Mouse (Mus musculus): ENCODE measurements around the gene Tom1. TPM values are rescaled to one million over a fixed set of nuclear protein-coding genes. Genes with fewer than 3 reads are reported as not detected.
A peak's percentile ranks its signal among the peaks of the same experiment; 100 is the strongest.

Gene Tom1
- total and polyA plus RNA-seq, 2 experiments = 12.2 to 27.7 TPM

GRCm38 (mm10) chr8:75084382-75085064 is 51.0 kb downstream of the Tom1 start:
- Histone ChIP-seq H3K27ac (replicated peaks; ENCODE audit: insufficient read depth, low read depth, low read length) (peak overlapping the region; percentile 54; the same call in 1 of the 2 replicates), H3K79me2 (ENCODE audit: control insufficient read depth, insufficient read depth, low read length) (no peaks in the 10 kb centered on the region), H3K27me3 (ENCODE audit: control insufficient read depth, insufficient read depth, low read length) (no peaks in the 10 kb centered on the region), H3K9ac (ENCODE audit: low read depth, low read length) (no peak overlapping the region), H3K36me3 (ENCODE audit: control insufficient read depth, insufficient read depth, low read length) (no peaks in the 10 kb centered on the region), H3K4me3 (ENCODE audit: insufficient read depth, low read depth, low read length) (no peak overlapping the region), H3K4me1 (ENCODE audit: control insufficient read depth, insufficient read depth, low read length) (peaks cover 7% of the 10 kb centered on the region)
- DNase-seq (ENCODE audit: extremely low read depth, low read depth, low spot score) = no peak
- WGBS = 73% methylated on average over 3 of the region's 3 CpGs
- TF ChIP-seq CTCF (IDR thresholded peaks at IDR 0.05; ENCODE audit: low read depth, low read length) (no peak), POLR2A (IDR thresholded peaks at IDR 0.05; ENCODE audit: extremely low read depth, insufficient read depth, low read length) (no peak)

DNA sequence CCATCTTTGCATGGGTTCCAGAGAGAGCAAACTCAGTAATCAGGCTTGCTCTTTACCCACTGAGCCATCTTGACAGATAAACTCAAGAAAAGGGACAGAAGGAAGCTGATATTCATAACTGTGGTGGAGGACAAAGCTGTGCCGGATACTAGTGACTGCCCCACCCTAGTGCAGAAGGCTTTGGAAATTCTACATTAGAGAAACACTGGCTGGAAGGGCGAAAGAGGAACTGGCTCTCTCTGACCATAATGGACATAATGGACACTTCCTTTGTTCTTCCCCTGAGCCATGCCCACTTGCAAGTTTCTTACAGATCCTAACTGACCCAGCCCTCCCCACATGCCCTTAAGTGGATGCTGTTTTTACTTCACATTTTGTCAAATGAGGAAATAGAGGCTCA is 52.5 kb downstream of the Tom1 start:
- no peaks in the 10 kb centered on the region for H3K79me2 ChIP-seq (ENCODE audit: control insufficient read depth, insufficient read depth, low read length)
- DNase-seq (ENCODE audit: extremely low read depth, low read depth, low spot score) = peak; percentile 41
- H3K27ac ChIP-seq (replicated peaks; ENCODE audit: insufficient read depth, low read depth, low read length) = no peak overlapping the region
- no peak overlapping the region for H3K9ac ChIP-seq (ENCODE audit: low read depth, low read length)
- TF ChIP-seq CTCF (IDR thresholded peaks at IDR 0.05; ENCODE audit: low read depth, low read length) (no peak), POLR2A (IDR thresholded peaks at IDR 0.05; ENCODE audit: extremely low read depth, insufficient read depth, low read length) (no peak)
- no peaks in the 10 kb centered on the region for H3K27me3 ChIP-seq (ENCODE audit: control insufficient read depth, insufficient read depth, low read length)
- H3K4me3 ChIP-seq (ENCODE audit: insufficient read depth, low read depth, low read length) = no peak overlapping the region
- no peaks in the 10 kb centered on the region for H3K36me3 ChIP-seq (ENCODE audit: control insufficient read depth, insufficient read depth, low read length)
- WGBS = 64% methylated on average over 2 of the region's 2 CpGs
- H3K4me1 ChIP-seq (ENCODE audit: control insufficient read depth, insufficient read depth, low read length) = peaks cover 18% of the 10 kb centered on the region

DNA sequence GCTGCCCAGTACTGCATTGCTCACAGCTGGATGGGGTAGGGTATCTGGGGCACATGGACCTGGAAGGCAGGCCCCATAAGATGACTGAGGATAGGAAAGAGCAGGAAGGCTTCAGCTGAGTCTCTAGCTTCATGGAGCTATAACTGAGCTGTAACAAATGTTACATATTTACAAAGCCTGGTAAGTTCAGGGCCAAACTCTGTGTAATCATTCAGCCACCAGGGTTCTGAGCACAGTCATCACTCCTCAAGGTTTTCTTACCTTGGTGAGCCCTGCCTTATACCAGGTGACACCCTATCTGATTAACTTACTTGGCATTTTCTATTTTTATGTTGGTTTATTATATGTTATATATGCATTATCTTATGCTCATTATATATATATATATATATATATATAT is 53.6 kb downstream of the Tom1 start:
- Histone ChIP-seq H3K4me3 (ENCODE audit: insufficient read depth, low read depth, low read length) (no peak overlapping the region), H3K27me3 (ENCODE audit: control insufficient read depth, insufficient read depth, low read length) (no peaks in the 10 kb centered on the region), H3K4me1 (ENCODE audit: control insufficient read depth, insufficient read depth, low read length) (peaks cover 19% of the 10 kb centered on the region), H3K36me3 (ENCODE audit: control insufficient read depth, insufficient read depth, low read length) (no peaks in the 10 kb centered on the region), H3K27ac (replicated peaks; ENCODE audit: insufficient read depth, low read depth, low read length) (no peak overlapping the region), H3K79me2 (ENCODE audit: control insufficient read depth, insufficient read depth, low read length) (no peaks in the 10 kb centered on the region), H3K9ac (ENCODE audit: low read depth, low read length) (no peak overlapping the region)
- DNase-seq (ENCODE audit: extremely low read depth, low read depth, low spot score) = no peak
- TF ChIP-seq POLR2A (IDR thresholded peaks at IDR 0.05; ENCODE audit: extremely low read depth, insufficient read depth, low read length) (no peak), CTCF (IDR thresholded peaks at IDR 0.05; ENCODE audit: low read depth, low read length) (no peak)

DNA sequence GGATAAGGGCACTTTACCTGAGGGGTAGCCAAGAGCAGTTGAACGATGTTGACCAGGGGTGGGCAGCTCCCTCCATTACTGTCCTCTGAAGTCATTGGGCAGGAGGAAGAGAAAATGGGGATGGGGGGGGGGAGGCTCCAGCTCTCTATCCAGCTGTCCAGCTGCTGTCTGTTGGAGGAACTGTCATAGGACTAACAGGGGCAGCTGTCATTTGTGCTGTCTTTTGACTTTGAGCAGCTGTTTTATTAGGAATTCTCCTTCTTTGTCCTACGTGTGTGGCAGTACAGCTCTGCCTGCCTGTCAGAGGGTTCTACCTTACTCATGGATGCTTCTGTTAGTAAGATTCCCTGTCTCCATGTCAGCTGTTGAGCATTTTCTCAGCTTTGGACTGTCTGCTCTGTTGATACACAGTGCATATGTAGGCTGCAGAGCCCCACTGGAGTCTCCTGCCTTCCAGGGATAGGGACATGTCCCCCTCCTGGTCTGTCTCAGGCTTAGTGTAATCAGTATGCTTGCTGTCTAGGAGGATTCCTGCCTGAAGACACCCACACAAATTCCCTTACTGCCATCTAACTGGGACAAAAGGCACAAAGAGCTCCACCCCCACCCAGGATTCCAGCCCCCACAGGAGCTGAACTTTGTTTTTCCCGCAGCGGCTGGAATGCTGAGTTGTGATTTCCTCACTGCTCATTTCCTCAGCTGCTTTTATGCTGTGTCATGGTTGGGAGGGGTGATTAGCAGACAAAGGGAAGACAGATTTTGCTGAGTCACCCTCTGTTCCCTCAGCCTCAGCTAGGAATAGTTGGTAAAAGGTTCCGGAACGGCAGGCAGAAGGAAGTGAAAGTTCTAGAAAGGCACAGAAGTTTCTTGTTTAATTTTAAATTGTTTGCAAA is 55.7 kb downstream of the Tom1 start:
- WGBS = 11% methylated on average over 6 of the region's 6 CpGs
- no peak for TF ChIP-seq POLR2A (IDR thresholded peaks at IDR 0.05; ENCODE audit: extremely low read depth, insufficient read depth, low read length)
- no peak for TF ChIP-seq CTCF (IDR thresholded peaks at IDR 0.05; ENCODE audit: low read depth, low read length)
- DNase-seq (ENCODE audit: extremely low read depth, low read depth, low spot score) = peak; percentile 91
- Histone ChIP-seq H3K4me3 (ENCODE audit: insufficient read depth, low read depth, low read length) (no peak overlapping the region), H3K79me2 (ENCODE audit: control insufficient read depth, insufficient read depth, low read length) (no peaks in the 10 kb centered on the region), H3K27me3 (ENCODE audit: control insufficient read depth, insufficient read depth, low read length) (no peaks in the 10 kb centered on the region), H3K9ac (ENCODE audit: low read depth, low read length) (peak overlapping the region; percentile 53), H3K27ac (replicated peaks; ENCODE audit: insufficient read depth, low read depth, low read length) (peak overlapping the region; percentile 89), H3K4me1 (ENCODE audit: control insufficient read depth, insufficient read depth, low read length) (peaks cover 24% of the 10 kb centered on the region), H3K36me3 (ENCODE audit: control insufficient read depth, insufficient read depth, low read length) (no peaks in the 10 kb centered on the region)

GRCm38 (mm10) chr8:75090781-75091365 is 57.4 kb downstream of the Tom1 start:
- H3K36me3 ChIP-seq (ENCODE audit: control insufficient read depth, insufficient read depth, low read length) = no peaks in the 10 kb centered on the region; the same call in 1 of the 2 replicates
- peaks cover 26% of the 10 kb centered on the region for H3K4me1 ChIP-seq (ENCODE audit: control insufficient read depth, insufficient read depth, low read length)
- WGBS = 46% methylated on average over 4 of the region's 4 CpGs
- H3K79me2 ChIP-seq (ENCODE audit: control insufficient read depth, insufficient read depth, low read length) = no peaks in the 10 kb centered on the region
- H3K4me3 ChIP-seq (ENCODE audit: insufficient read depth, low read depth, low read length) = no peak overlapping the region
- H3K9ac ChIP-seq (ENCODE audit: low read depth, low read length) = no peak overlapping the region
- peak; percentile 77 for DNase-seq (ENCODE audit: extremely low read depth, low read depth, low spot score)
- no peak overlapping the region for H3K27ac ChIP-seq (replicated peaks; ENCODE audit: insufficient read depth, low read depth, low read length)
- H3K27me3 ChIP-seq (ENCODE audit: control insufficient read depth, insufficient read depth, low read length) = no peaks in the 10 kb centered on the region
- TF ChIP-seq CTCF (IDR thresholded peaks at IDR 0.05; ENCODE audit: low read depth, low read length) = no peak
- no peak for TF ChIP-seq POLR2A (IDR thresholded peaks at IDR 0.05; ENCODE audit: extremely low read depth, insufficient read depth, low read length)

All from liver, adult 2 months (tissue).